Mouse (Mus musculus): ENCODE data around the gene Il2rg.

DNA sequence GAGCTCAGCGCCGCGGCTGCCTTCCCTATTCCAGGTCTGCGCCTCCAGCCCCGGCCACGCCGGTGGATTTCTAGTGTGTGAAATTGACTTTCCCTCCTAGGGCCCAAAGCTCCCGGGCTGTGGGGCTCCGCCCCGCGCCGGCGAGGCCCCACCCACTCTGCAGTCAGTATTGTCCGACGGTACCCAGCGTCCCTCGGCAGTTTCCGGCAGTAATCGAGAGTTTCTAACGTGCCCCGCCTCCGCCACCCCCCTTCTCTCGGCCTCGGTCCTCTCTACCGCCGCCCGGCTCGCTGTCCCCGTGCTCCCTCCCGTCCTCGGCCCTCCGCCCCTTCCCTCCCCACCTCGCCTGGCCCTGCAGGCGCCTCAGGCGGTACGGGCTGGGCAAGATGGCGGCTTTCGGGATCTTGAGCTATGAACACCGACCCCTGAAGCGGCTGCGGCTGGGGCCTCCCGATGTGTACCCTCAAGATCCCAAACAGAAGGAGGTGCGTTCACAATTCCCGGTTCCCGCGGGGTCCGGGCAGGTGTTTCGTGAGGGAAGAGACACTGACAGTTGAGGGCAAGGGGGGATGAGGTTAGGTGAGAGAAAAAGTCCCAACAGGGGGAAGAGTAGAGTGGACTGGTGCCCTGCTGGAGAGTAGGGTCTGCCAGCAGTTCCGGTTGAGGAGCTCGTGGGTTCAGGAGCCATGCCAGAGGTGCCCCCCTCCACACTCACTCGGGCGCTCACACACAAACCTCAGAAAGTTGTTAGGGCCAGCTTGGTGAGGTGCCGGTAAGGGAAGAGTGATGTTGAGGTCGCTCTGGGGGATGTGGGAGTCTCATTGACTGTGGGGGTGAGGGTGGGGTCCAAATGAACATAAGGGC is 6.1 kb upstream of the Il2rg start, which contains the start of gene Med12:
- TF ChIP-seq POLR2A (IDR thresholded peaks at IDR 0.05; ENCODE audit: borderline replicate concordance, low read depth, low read length): no peak
- no peak for TF ChIP-seq CTCF (IDR thresholded peaks at IDR 0.05; ENCODE audit: low read depth, low read length)

Data from bone marrow macrophage, adult 2 months (primary cell).